ENCODE assay signal across 26 mouse cellular contexts in the genomic region with DNA sequence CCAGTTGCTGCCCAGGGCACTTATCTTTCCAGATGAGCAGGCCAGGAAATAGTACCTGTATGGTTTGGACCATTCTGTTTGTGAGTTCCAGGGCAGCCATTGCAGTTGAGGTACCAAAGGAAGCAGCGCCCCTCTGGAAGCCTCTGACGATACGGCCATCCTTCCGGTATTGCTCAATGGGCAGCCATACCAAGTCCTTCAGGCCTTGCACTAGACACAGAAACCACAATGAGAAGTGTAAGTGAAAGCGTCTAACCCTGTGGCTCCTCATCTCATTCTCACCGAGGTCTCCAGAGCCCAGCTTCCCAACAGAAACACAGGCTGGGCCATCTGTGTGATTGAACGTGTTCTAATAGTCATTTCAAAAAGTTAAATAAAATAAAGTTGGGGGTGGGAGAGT. TPM values are rescaled to one million over a fixed set of nuclear protein-coding genes. Genes with fewer than 3 reads are reported as not detected.
"Had no signal": no experiment of that assay in that cellular context is flagged by ENCODE, and none has a peak within 500 bp of the region (broad histone marks: within the 10 kb centered on the region; RNA-seq: fewer than 3 reads in every experiment).

No protein-coding gene starts in this region.

- ATAC-seq: hindbrain, embryonic 16.5 days; inflammation-experienced regulatory T-cells, adult 6 months; intestine, embryonic 15.5 days; intestine, postnatal 0 days; liver, embryonic 12.5 days had no signal

- DNase-seq: gastrocnemius, postnatal 14 days; gastrocnemius, postnatal 36 days; heart, adult 18-20 months; heart, postnatal 10 days; heart, postnatal 4 days; kidney, adult 18-20 months; kidney, adult 8-10 months; kidney, postnatal 10 days; layer of hippocampus, adult 9-11 months; layer of hippocampus, postnatal 36 days; left cerebral cortex, postnatal 4 days had no signal

RNA-seq across cellular contexts. Expression of gene Bdkrb1, which starts 19.2 kb away (rescaled TPM):
- total RNA-seq: gastrocnemius, adult 18-20 months; gastrocnemius, postnatal 14 days; heart, adult 18-20 months; heart, adult 8-10 months; heart, postnatal 10 days; heart, postnatal 25 days; heart, postnatal 4 days; layer of hippocampus, adult 18-20 months; layer of hippocampus, postnatal 14 days; layer of hippocampus, postnatal 36 days; left cerebral cortex, adult 18-20 months; left cerebral cortex, adult 8-10 months; left cerebral cortex, postnatal 10 days; left cerebral cortex, postnatal 25 days; left cerebral cortex, postnatal 4 days; liver, adult 2 months had no signal
